Mouse (Mus musculus): ENCODE measurements at regions not wholly inside any gene's neighbourhood (a gene's known extent, or its start where the extent isn't known, plus 50 kb on each side); places are given as distances from the start of the nearest gene placed in this dataset.
A peak's percentile ranks its signal among the peaks of the same experiment; 100 is the strongest.

GRCm38 (mm10) chr1:105904737-105905136 is 85.5 kb upstream of the Zcchc2 start:
- TF ChIP-seq POLR2A (IDR thresholded peaks at IDR 0.05; ENCODE audit: low read depth, low read length) (no peak), CTCF (IDR thresholded peaks at IDR 0.05; ENCODE audit: extremely low read depth, insufficient read length, insufficient replicate concordance, low read depth, low read length) (peak; percentile 29; the same call in 1 of the 2 replicates)

Measured in small intestine, adult 2 months (tissue).